Mouse (Mus musculus) lung, postnatal 10 days (tissue): ENCODE measurements around the gene Ints13.
"Not testable (repeated sequence)": the region's sequence is repeated elsewhere in the genome, so short reads cannot be mapped to it uniquely, and the experiment has no call there.

Experiments
- DNase-seq: peaks from one replicate; pipeline ENCODE4 v3.0.0; 2021

Gene Ints13

DNA sequence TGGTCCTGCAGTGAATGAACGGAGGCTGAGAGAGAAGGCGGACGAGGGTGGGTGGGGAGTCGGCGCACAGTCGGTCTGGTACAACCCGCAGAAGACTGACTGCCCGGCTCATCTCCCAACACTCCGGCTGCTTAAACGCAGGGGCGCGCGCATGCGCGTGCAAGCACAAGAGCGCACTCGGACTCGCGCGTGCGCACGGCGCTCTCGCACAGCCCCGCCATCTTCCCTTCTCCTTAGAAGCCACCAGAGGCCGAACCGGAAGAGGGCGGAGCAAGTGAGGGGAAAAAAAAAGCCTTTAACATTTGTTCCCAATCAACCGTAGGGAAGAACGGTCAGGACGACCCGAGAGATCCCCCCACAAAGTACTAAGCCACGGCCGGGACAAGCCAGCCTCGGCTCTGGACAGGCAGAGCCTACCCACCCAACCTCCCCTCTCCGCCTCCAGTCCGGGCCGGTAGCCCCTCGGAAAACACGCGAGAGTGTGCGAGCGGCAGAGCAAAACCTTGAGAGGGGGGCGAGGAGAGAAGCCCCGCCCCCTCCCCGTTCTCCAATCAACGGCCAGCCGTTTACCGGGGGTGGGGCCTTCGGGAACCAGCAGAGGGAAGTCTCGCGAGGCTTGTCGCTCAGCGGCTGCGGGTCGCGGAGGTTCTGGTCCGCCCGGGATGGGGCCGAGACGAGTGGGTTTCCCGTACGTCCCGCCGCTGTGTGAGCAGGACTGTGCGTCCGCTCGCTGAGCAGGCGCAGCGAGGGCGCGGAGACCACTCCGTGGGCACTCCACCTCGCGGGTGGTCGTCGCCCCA is at the start of gene Ints13:
Ints13 (minus strand) TSS at position 526 of the 800 bp plus-strand sequence.
- peak; percentile 99 for DNase-seq

GRCm38 (mm10) chr6:146616670-146617069 is 39.0 kb upstream of the Ints13 start:
- DNase-seq: no peak

GRCm38 (mm10) chr6:146615891-146616290 is 38.3 kb upstream of the Ints13 start:
- no peak for DNase-seq

DNA sequence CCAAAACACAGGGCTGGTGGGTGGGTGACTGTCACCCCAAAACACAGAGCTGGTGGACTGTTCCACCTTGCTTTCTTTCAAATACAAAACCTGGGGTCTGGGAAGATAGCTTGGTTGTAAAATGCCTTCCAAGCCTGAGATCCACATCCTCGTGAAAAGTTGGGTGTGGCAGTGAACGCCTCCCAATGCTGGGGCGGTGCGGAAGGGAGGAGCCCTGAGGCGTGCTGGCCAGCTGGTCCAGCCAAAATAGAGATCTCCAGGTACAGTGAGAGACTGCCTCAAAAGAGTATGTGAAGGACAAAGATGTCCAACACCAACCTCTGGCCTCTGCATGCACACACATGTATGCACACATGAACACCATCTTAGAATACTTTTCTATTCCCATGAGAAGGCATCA is 36.9 kb upstream of the Ints13 start:
- DNase-seq: no peak

- DNase-seq: no peak
Observed at GRCm38 (mm10) chr6:146613907-146614306, 36.3 kb upstream of the Ints13 start.

DNA sequence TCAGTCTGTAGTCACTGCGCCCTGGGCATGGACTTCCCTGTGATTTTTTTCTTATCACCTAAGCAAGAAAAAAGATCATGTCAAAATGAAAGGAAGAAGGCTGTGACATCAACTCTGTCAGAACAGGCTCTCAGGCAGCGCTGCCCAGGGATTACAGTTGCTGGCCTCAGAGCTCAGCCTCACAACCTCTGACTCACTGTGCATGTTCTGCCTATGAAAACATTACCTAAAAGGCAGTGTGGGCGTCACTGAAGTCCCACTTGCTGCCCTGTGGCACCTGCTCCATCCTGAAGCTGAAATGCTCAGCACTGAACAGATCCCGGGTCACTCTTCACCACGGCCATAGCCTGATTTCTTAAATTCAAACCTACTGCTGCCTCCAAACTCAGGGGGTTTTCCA is 35.1 kb upstream of the Ints13 start:
- no peak for DNase-seq

DNA sequence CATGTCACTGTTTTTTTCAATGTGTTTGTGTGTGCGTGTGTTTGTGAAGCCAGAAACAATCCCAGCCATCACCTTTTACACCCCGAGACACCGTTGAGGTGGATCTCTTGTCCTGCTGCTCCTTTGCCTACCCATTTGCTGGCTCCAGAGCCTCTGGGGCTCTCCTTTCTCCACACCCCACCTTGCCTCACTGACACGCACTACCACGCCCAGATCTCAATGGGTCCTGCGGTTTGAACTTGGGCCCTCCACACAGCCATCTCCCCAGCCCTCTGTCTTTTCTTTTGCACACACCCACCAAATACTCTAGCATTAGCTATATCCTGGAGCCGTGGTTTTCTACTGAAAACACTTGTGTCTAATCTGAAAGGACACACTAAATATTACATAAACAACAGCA is 34.3 kb upstream of the Ints13 start:
- DNase-seq: no peak

GRCm38 (mm10) chr6:146611385-146611784 is 33.8 kb upstream of the Ints13 start:
- DNase-seq: no peak

GRCm38 (mm10) chr6:146603651-146604050 is 26.0 kb upstream of the Ints13 start:
- no peak for DNase-seq

DNA sequence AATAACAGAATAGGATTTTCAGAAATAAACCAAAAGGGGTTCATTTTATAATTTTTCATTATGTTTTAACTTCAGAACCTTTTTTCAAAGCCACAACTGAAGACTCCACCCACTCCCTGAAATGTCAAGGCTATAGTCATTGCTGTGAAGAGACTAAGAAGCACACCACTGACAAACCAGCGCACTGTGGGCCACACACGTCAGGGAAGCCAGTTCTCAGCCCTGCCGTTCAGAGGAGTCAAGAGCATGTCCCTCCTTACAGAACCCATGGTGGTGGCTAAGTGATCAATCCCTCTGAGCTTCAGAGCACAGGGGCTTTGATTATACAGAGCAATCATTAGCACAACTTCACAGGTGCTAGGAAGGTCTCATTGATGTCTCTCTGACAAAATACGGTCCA is 25.0 kb upstream of the Ints13 start:
- DNase-seq: no peak

GRCm38 (mm10) chr6:146585134-146585533 is 7.5 kb upstream of the Ints13 start:
- no peak for DNase-seq

DNA sequence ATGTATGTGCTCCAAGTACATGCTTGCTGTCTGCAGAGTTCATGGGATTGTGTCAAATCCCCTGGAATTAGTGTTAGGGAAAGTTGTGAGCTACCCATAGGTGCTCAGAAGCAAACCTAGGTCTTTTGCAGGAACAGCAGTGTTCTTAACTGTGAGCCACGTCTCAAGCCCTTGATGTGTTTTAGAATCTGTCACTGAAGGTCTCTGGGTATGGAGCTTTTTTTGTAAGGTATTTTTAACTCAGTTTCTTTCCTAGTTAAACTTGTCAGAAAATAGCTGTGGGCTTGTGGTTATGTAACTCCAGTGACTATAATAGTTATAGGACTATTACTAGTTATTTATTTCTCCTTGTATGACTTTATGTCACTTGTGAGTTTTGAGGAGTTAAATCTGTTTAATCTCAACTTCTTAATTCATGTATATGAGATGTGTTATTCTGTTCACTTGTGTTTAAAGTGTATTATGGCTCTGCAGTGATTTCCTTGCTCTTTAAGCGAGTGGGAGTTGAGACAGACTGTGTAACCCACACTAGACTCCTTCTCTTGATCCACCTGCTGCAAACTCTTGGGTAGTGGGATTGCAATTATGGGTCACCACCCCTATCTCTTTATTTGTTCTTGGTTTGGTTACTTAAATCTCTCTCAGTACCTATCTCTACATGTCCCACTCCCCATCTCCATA is 5.9 kb upstream of the Ints13 start:
- DNase-seq: no peak

GRCm38 (mm10) chr6:146580381-146580926 is 2.8 kb upstream of the Ints13 start:
- peak; percentile 5 for DNase-seq

GRCm38 (mm10) chr6:146578586-146578985 is 951 bp upstream of the Ints13 start:
- peak; percentile 16 for DNase-seq

GRCm38 (mm10) chr6:146578111-146578531 is 486 bp upstream of the Ints13 start:
- peak; percentile 84 for DNase-seq

DNA sequence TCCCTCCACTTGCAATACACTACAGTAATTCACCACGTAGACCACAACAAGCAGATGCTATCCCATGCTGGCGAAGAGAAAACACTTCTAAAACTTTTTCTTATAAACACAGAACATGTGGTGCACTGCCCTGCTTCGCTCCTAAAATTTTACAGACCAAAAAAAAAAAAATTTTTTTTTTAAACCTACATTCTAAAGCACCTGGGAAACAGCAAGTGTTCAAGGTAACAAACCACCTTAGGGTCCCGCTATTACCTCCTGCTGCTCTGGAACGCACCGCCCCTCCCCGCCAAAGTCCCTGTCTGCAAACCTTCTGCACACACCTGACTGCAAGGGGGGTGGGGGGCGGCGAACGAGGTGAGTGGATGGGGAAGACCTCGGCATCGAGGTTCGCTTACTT is 732 bp downstream of the Ints13 start, which contains the start of gene Fgfr1op2:
Fgfr1op2 (plus strand) TSS at position 301 of the 400 bp plus-strand sequence.
- DNase-seq: no peak

DNA sequence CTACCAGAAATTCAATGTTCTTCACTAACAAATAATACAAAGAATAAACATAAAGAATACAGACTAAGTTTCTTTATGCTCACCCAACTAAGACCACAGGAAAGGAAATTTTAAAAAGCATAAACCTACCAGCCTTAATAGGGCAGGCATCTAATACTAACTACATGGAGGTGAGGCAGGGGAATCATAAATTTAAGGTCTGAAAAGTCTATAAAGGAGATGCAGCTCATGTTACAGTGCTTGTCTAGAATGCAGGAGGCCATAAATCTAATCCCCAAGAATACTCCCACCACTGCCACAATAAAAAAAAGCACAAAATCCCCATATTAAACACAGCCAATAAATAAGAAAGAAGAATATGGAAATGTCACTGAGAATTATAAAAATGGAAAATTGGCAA is 5.6 kb downstream of the Ints13 start:
- DNase-seq: no peak

DNA sequence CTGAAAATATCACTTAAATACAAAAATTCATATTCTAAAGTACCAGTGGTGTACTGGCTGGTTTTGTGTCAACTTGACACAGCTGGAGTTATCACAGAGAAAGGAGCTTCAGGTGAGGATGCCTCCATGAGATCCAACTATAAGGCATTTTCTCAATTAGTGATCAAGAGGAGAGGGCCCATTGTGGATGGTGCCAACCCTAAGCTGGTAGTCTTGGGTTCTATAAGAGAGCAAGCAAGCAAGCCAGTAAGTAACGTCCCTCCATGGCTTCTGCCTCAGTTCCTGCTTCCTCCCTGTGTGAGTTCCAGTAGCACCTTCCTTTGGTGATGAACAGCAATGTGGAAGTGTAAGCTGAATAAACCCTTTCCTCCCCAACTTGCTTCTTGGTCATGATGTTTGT is 15.2 kb downstream of the Ints13 start:
- not testable (repeated sequence) for DNase-seq

DNA sequence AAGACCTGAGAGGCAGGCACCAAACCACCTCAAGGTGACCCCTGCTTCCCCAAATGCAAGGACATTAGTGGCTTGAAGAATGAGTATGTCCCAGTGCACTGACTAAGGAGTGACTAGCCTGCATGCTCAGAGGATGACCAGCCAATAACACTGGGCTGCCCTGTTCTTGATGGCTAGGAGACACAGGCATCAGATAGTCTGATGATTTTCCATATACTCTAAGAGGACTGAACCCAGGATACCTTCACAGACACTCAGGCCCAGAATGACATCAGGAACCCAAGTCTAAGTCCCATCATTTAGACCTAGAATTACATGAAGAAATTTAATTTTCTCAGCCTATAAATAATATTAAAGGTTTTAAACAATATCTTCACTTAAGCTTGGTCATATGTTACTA is 26.3 kb downstream of the Ints13 start:
- DNase-seq: no peak

DNA sequence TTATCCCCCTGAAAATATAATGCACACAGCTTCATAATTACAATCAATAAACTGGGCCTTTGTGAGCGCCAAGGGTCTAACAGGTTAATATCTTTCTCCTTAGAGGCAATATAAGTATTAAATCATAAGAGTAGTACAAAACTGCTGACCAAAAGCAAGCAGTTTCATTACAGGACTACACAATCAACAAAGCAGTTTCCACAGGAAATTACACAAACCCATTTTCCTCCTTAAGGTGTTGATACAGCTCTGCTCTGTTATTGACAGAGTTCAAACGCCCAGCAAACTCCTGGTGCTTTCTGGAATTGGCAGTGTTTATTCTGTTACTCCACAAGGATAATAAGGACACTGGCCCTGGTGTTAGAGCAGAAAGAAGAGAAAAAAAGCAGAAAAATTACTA is 27.2 kb downstream of the Ints13 start:
- DNase-seq: no peak

DNA sequence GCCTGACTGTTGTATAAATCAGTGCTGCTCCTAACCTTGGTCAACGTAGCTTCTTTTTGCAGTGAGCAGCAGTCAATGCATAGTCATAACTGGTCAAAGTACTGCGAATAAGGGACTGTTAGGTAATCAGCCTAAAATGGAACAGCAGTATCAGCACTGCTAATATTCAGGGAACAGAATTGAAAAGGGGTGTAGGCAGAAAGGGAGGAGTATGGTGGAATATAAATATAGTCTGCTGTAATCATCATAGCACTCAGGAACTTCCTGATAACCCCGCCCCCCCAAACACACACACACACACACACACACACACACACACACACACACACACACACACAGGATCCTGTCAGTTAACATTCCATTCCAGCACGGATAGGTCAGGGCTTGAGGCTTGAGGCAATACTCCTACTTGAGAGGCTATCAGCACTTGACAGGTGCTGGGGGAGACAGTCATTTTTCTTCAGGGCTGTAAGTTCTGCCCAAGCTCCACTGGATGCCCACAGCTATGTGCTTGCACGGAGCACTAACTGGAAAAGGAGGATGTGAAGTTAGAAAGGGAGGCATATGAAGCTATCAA is 32.3 kb downstream of the Ints13 start:
- DNase-seq: peak; percentile 21

- no peak for DNase-seq
Observed at GRCm38 (mm10) chr6:146544622-146545021, 33.0 kb downstream of the Ints13 start.

- DNase-seq: no peak
Observed at GRCm38 (mm10) chr6:146540386-146540785, 37.2 kb downstream of the Ints13 start.

DNA sequence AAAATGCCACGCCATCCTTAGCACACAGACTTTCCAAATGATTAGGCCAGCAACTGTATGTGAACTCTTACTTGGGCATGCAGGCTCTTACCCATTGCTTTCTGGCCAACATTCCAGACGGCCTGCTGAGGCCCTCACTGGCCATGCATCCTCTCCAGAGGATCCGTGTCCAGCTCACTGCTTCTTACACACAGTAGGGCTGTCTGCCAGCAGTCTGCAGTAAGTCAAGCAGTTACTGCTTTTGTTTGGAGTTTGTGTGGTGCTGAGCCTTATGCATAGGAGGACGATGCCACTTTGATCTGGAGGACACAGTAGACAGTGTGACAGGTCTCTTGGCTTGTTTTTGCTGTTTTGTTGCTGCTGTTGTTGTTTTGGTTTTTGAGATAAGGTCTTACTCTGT is 39.0 kb downstream of the Ints13 start:
- DNase-seq: no peak
